Mouse (Mus musculus) forebrain, postnatal 0 days (tissue): ENCODE data around the gene Syce3. TPM values are rescaled to one million over a fixed set of nuclear protein-coding genes. Genes with fewer than 3 reads are reported as not detected.

Source experiments
- ATAC-seq: fragments of 200-750 bp; cut with Nextera tagmentation; 2 replicates; pipeline ENCODE4 v1.8.0; 2017; ENCODE audit warnings: mild to moderate bottlenecking, moderate library complexity
- DNase-seq: peaks from one replicate; pipeline ENCODE4 v3.0.0-alpha.2; 2015
- H3K27ac ChIP-seq: fragments of 300-500 bp; sonication (generic); 2 replicates; pipeline ENCODE4 v1.5.1; 2014; ENCODE audit warnings: low read depth, mild to moderate bottlenecking, antibody characterized with exemption, low read length, moderate library complexity, mixed read lengths
- H3K27me3 ChIP-seq: fragments of 300-500 bp; sonication (generic); 2 replicates; pipeline ENCODE4 v1.6.1; 2014; ENCODE audit warnings: mild to moderate bottlenecking, low read length, mixed read lengths; ENCODE audit not compliant: insufficient read depth
- H3K36me3 ChIP-seq: fragments of 300-500 bp; sonication (generic); 2 replicates; pipeline ENCODE4 v1.6.1; 2014; ENCODE audit warnings: mild to moderate bottlenecking, moderate library complexity; ENCODE audit not compliant: insufficient read depth
- H3K4me1 ChIP-seq: fragments of 300-500 bp; sonication (generic); 2 replicates; pipeline ENCODE4 v1.6.1; 2014; ENCODE audit warnings: antibody characterized with exemption; ENCODE audit not compliant: insufficient read depth
- H3K4me2 ChIP-seq: fragments of 300-500 bp; sonication (generic); 2 replicates; pipeline ENCODE4 v1.6.1; 2014; ENCODE audit warnings: low read depth, mild to moderate bottlenecking, moderate library complexity
- H3K4me3 ChIP-seq: fragments of 300-500 bp; sonication (generic); 2 replicates; pipeline ENCODE4 v1.5.1; 2014; ENCODE audit warnings: low read depth, low read length, mixed read lengths
- H3K9ac ChIP-seq: fragments of 300-500 bp; sonication (generic); 2 replicates; pipeline ENCODE4 v1.6.1; 2014; ENCODE audit warnings: mild to moderate bottlenecking
- H3K9me3 ChIP-seq: fragments of 300-500 bp; sonication (generic); 2 replicates; pipeline ENCODE4 v1.6.1; 2016; ENCODE audit warnings: low read length
- CTCF ChIP-seq: sonication (generic); IDR thresholded peaks from 2 replicates; pipeline ENCODE4 v1.5.1; 2016; ENCODE audit warnings: antibody characterized with exemption, control low read depth, low read depth
- WGBS: fragments of 180-500 bp; shearing (Covaris S2); extraction: QIAGEN DNeasy Blood & Tissue Kit; methylation state at CpG from one replicate; pipeline ENCODE4 v1.1.7; 2014; 5-methylcytosine and 5-hydroxymethylcytosine counted together
- polyA plus RNA-seq: library from polyadenylated mRNA; unstranded; fragments of >200 nt; fragmentation: Nextera tagmentation; extraction: Ambion mirVana; gene quantifications from 2 replicates; pipeline ENCODE4 v1.2.1, GENCODE M21; 2015
- total RNA-seq: library from RNA; depleted of rRNA; stranded (reverse); fragments of >200 nt; gene quantifications from 2 replicates; pipeline ENCODE4 v1.2.3, GENCODE M21; 2014; rRNA removed

The Syce3 gene
- total RNA-seq (not detected in 2 replicates), polyA plus RNA-seq (0.49 TPM in 1 of 2 replicates, not detected in the other)

GRCm38 (mm10) chr15:89410118-89410517, at the start of gene Syce3:
Gene Syce3 (minus strand): TSS chr15:89410503.
- H3K4me2 ChIP-seq, result no peak within 1 kb of the TSS
- ATAC-seq, result no peak
- no peaks in the 10 kb centered on the region for H3K36me3 ChIP-seq
- no peak within 1 kb of the TSS for H3K4me3 ChIP-seq
- no peak for DNase-seq
- H3K9me3 ChIP-seq, result peaks cover 5% of the 10 kb centered on the region; the same call in 1 of the 2 replicates
- no peaks in the 10 kb centered on the region for H3K27me3 ChIP-seq
- no peak within 1 kb of the TSS for H3K27ac ChIP-seq
- TF ChIP-seq CTCF, result no peak
- H3K9ac ChIP-seq, result no peak within 1 kb of the TSS
- no peaks in the 10 kb centered on the region for H3K4me1 ChIP-seq
- 92% methylated on average over 24 of the region's 24 CpGs for WGBS

- Histone ChIP-seq H3K4me3 (no peak overlapping the region), H3K9me3 (no peaks in the 10 kb centered on the region), H3K36me3 (peaks cover 64% of the 10 kb centered on the region), H3K4me2 (no peak overlapping the region), H3K27ac (no peak overlapping the region), H3K27me3 (no peaks in the 10 kb centered on the region), H3K4me1 (peaks cover 7% of the 10 kb centered on the region), H3K9ac (no peak overlapping the region)
- no peak for DNase-seq
- ATAC-seq, result no peak
- 93% methylated on average over 7 of the region's 7 CpGs for WGBS
- TF ChIP-seq CTCF, result no peak
Measured at GRCm38 (mm10) chr15:89459821-89460220, 49.5 kb upstream of the Syce3 start.

GRCm38 (mm10) chr15:89458942-89459341, 48.6 kb upstream of the Syce3 start:
- H3K9me3 ChIP-seq, result no peaks in the 10 kb centered on the region
- WGBS, result 98% methylated on average over 15 of the region's 15 CpGs
- no peak for TF ChIP-seq CTCF
- H3K4me3 ChIP-seq, result no peak overlapping the region
- no peak overlapping the region for H3K4me2 ChIP-seq
- peaks cover 64% of the 10 kb centered on the region for H3K36me3 ChIP-seq
- ATAC-seq, result no peak
- H3K4me1 ChIP-seq, result peaks cover 8% of the 10 kb centered on the region
- no peaks in the 10 kb centered on the region for H3K27me3 ChIP-seq
- no peak overlapping the region for H3K9ac ChIP-seq
- no peak overlapping the region for H3K27ac ChIP-seq
- no peak for DNase-seq

GRCm38 (mm10) chr15:89455642-89456041, 45.3 kb upstream of the Syce3 start:
- peak overlapping the region; percentile 87; the same call in 1 of the 2 replicates for H3K4me3 ChIP-seq
- WGBS, result 68% methylated on average over 6 of the region's 6 CpGs
- no peak for TF ChIP-seq CTCF
- no peak overlapping the region for H3K27ac ChIP-seq
- DNase-seq, result no peak
- H3K9me3 ChIP-seq, result no peaks in the 10 kb centered on the region
- peak overlapping the region; percentile 83 for H3K4me2 ChIP-seq
- peaks cover 40% of the 10 kb centered on the region for H3K36me3 ChIP-seq
- H3K27me3 ChIP-seq, result no peaks in the 10 kb centered on the region
- no peak overlapping the region for H3K9ac ChIP-seq
- ATAC-seq, result no peak
- peaks cover 13% of the 10 kb centered on the region for H3K4me1 ChIP-seq

- Histone ChIP-seq H3K4me2 (peak overlapping the region; percentile 83), H3K9me3 (no peaks in the 10 kb centered on the region), H3K27me3 (no peaks in the 10 kb centered on the region), H3K4me1 (peaks cover 13% of the 10 kb centered on the region), H3K4me3 (peak overlapping the region; percentile 87), H3K27ac (peak overlapping the region; percentile 88; the same call in 1 of the 2 replicates), H3K36me3 (peaks cover 34% of the 10 kb centered on the region), H3K9ac (peak overlapping the region; percentile 87)
- DNase-seq (no peak), ATAC-seq (peak; percentile 11; the same call in 1 of the 2 replicates)
- no peak for TF ChIP-seq CTCF
- 13% methylated on average over 4 of the region's 6 CpGs for WGBS
Measured at GRCm38 (mm10) chr15:89454857-89455256, 44.6 kb upstream of the Syce3 start.

- Histone ChIP-seq H3K4me3 (peak within 1 kb of the TSS; percentile 87), H3K4me1 (peaks cover 13% of the 10 kb centered on the region), H3K36me3 (peaks cover 27% of the 10 kb centered on the region), H3K27me3 (no peaks in the 10 kb centered on the region), H3K27ac (peak within 1 kb of the TSS; percentile 88), H3K9me3 (no peaks in the 10 kb centered on the region), H3K9ac (peak within 1 kb of the TSS; percentile 87), H3K4me2 (peak within 1 kb of the TSS; percentile 83)
- DNase-seq, result peak; percentile 77
- TF ChIP-seq CTCF, result no peak
- ATAC-seq, result peak; percentile 86
- 3% methylated on average over 48 of the region's 53 CpGs for WGBS
Measured at GRCm38 (mm10) chr15:89453865-89454478, 43.7 kb upstream of the Syce3 start, which contains the start of gene Mapk8ip2. Gene Mapk8ip2 (plus strand): TSS chr15:89453913.

- WGBS, result 6% methylated on average over 24 of the region's 24 CpGs
Measured at GRCm38 (mm10) chr15:89452906-89453864, 42.9 kb upstream of the Syce3 start.

More at GRCm38 (mm10) chr15:89452906-89453864, 42.9 kb upstream of the Syce3 start:
- peaks cover 19% of the 10 kb centered on the region for H3K36me3 ChIP-seq
- peak overlapping the region; percentile 83 for H3K4me2 ChIP-seq
- peaks cover 13% of the 10 kb centered on the region for H3K4me1 ChIP-seq
- H3K9me3 ChIP-seq, result no peaks in the 10 kb centered on the region
- H3K4me3 ChIP-seq, result peak overlapping the region; percentile 87
- DNase-seq, result no peak
- H3K9ac ChIP-seq, result peak overlapping the region; percentile 87
- TF ChIP-seq CTCF, result no peak
- peak overlapping the region; percentile 88 for H3K27ac ChIP-seq
- ATAC-seq, result peak; percentile 81
- no peaks in the 10 kb centered on the region for H3K27me3 ChIP-seq
